Mouse (Mus musculus) neutrophil, adult 5-6 weeks (primary cell): ENCODE measurements around the gene Ajap1. TPM values are rescaled to one million over a fixed set of nuclear protein-coding genes. Genes with fewer than 3 reads are reported as not detected.

ENCODE experiments used
- ATAC-seq: fragments of 151-379, 151-347 bp; 2 replicates; pipeline ENCODE4 v1.8.0; 2017; ENCODE audit warnings: mild to moderate bottlenecking, moderate TSS enrichment; ENCODE audit not compliant: insufficient number of reproducible peaks, poor library complexity, low FRiP score, severe bottlenecking; ENCODE audit errors: extremely low read depth
- total RNA-seq: library from RNA; stranded (forward); fragments of 200-1000 nt; gene quantifications from 2 replicates; pipeline ENCODE4 v1.2.3, GENCODE M21; 2017

The Ajap1 gene
- total RNA-seq, 1 experiment from 2014 or later: not detected

GRCm38 (mm10) chr4:153373125-153373524, 109.5 kb downstream of the Ajap1 start:
- no peak for ATAC-seq

DNA sequence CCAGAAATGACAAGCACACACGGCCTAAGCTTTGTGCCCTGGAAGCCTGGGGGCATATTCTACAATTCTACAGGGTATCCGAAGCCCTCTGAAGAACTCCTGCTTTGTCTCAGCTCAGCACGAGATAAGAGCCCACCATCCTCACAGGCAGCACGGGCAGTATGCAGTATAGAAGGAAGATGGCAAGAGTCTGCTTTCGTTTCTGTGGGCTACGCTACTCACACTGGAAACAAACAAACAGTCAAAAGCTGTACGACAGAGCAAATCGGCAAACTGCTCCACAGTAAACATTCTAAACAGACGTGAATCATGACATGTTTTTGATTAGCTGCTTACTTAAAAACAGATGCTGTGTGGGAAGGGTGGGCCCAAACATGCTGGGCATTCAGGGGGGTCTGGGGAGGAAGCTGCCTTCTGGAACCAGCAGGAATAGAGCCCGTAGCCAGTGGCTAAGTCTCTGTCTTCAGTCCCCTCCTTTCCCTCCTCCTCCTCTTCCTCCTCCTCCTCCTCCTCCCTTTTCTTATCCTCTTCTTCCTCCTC, 113.9 kb downstream of the Ajap1 start:
- ATAC-seq: no peak

DNA sequence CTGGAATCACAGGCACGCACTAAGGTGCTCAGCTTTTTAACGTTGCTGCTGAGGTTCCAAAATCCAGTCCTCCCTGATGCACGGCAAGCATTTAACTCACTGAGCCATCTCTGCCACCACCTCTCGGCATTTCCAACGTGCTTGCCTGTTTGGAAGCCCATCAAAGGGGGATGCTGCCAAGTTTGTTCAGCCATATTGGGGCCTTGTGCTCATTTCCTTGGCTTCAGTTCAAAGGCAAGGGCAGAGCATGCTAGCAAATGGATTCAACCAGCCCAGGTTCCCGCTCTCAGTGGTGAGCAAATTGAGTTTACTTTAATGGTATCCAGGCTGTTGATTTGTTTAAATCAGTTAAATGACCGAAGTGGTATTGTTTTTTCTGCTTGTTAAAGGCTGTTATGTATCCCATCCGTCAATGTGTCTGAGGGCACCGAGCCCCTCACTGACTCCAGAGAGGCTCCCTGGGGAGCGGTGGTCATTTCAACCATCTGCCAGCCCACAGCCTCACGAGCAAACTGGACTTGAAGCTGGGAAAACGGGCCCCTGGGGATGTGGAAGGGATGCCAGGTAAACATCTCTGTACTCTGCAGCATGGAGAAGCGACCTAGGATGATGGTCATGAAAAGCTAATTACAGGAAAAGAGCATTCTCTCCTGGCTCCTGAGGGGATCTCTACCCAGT, 121.6 kb downstream of the Ajap1 start:
- no peak for ATAC-seq

DNA sequence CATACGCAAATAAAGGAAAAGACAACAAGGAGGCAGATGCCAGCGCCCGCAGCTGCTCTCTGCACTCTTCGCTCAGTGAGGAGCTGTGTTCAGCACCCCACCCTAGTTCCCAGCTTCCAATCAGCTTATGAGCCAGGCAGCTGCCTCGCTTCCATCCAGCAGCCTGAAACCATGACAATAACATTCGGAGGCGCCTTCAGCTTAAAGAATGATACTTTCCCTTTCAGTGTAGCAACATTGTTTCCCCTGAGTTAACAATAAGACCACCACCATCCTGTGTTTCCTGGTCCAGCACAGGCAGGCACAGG, 124.4 kb downstream of the Ajap1 start:
- ATAC-seq: no peak

GRCm38 (mm10) chr4:153357539-153358242, 124.9 kb downstream of the Ajap1 start:
- no peak for ATAC-seq

GRCm38 (mm10) chr4:153356236-153356635, 126.4 kb downstream of the Ajap1 start:
- no peak for ATAC-seq

DNA sequence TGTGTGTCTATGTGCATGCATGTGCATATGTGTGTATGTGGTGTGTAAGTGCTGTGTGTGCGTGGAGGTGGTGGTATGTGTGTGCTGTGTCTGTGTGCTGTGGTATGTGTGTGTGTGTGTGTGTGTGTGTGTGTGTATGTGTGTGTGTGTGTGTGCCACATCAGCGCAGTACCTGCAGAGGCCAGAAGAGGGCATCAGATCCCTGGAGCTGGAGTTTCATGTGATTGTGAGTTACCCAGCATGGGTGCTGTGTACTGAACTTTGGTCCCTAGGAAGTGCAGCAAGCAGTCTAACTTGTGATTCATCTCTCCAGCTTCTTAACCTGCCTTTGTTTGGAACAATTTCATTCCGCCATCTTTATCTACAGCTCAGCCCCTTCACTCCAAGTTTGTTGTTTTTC, 137.6 kb downstream of the Ajap1 start:
- no peak for ATAC-seq

DNA sequence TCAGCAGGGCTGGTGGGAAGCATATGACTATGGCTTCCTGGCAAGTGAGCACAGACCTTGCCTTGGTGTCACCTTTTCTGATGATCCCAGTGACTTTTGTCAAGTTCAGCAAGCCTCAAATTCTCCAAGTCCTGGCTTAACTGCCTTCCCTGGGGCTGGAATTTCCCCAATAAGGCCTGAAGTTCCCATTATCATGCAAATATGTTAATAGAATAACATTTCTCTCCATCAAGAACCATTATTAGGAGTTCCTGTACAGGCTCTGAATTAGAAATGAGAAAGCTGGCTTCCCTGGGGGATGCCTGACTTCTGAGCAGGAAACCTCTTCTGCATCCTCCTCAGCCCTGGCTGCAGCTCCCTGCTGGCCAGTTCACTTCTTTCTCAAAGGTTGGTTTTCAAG, 141.7 kb downstream of the Ajap1 start:
- ATAC-seq: no peak

- ATAC-seq: no peak
Measured at GRCm38 (mm10) chr4:153335301-153335799, 147.3 kb downstream of the Ajap1 start.

DNA sequence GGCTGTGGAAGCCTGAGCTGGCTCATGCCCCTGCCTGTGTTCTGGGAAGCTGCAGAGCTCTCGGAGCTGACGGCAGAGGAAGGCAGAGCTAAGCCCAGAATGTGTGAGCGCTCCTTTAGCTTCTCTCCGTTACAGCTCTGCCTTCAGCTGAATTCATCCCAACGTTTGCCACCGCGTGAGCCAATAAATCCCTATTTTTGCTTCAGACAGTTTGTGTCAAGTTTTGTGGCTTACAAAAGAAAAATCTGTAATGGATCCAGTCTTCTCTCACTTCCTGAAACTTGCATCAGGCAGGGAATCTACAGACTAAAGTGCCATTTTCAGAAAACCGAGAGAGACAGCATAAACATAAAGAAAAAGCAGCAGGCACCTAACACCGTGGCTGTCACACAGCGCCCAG, 154.8 kb downstream of the Ajap1 start:
- ATAC-seq: no peak
